Mouse (Mus musculus) midbrain, embryonic 14.5 days (tissue): ENCODE measurements around the gene Slc25a10. TPM values are rescaled to one million over a fixed set of nuclear protein-coding genes. Genes with fewer than 3 reads are reported as not detected.

Experiments
- ATAC-seq: fragments of 200-750 bp; cut with Nextera tagmentation; 2 replicates; pipeline ENCODE4 v1.8.0; 2017; ENCODE audit warnings: moderate number of reproducible peaks, moderate library complexity; ENCODE audit not compliant: low FRiP score, low TSS enrichment
- DNase-seq: peaks from one replicate; pipeline ENCODE4 v3.0.0-alpha.2; 2015
- H3K27ac ChIP-seq: fragments of 300-500 bp; sonication (generic); replicated peaks from 2 replicates; pipeline ENCODE4 v1.5.1; 2014; ENCODE audit warnings: mild to moderate bottlenecking, low read depth, low read length, moderate library complexity
- H3K27me3 ChIP-seq: fragments of 300-500 bp; sonication (generic); 2 replicates; pipeline ENCODE4 v1.6.1; 2014; ENCODE audit warnings: low read length, control low read depth, mixed read lengths; ENCODE audit not compliant: control insufficient read depth, insufficient read depth
- H3K36me3 ChIP-seq: fragments of 300-500 bp; sonication (generic); 2 replicates; pipeline ENCODE4 v1.6.1; 2014; ENCODE audit warnings: low read length, control low read depth; ENCODE audit not compliant: control insufficient read depth, insufficient read depth
- H3K4me1 ChIP-seq: fragments of 300-500 bp; sonication (generic); 2 replicates; pipeline ENCODE4 v1.6.1; 2014; ENCODE audit warnings: mild to moderate bottlenecking, antibody characterized with exemption, low read length, control low read depth; ENCODE audit not compliant: control insufficient read depth, insufficient read depth
- H3K4me2 ChIP-seq: fragments of 300-500 bp; sonication (generic); 2 replicates; pipeline ENCODE4 v1.6.1; 2014; ENCODE audit warnings: mild to moderate bottlenecking, low read length, moderate library complexity
- H3K4me3 ChIP-seq: fragments of 300-500 bp; sonication (generic); replicated peaks from 2 replicates; pipeline ENCODE4 v1.5.1; 2014; ENCODE audit warnings: low read depth, low read length
- H3K9ac ChIP-seq: fragments of 300-500 bp; sonication (generic); replicated peaks from 2 replicates; pipeline ENCODE4 v1.6.1; 2014; ENCODE audit warnings: mild to moderate bottlenecking, low read length, moderate library complexity
- H3K9me3 ChIP-seq: fragments of 300-500 bp; sonication (generic); 2 replicates; pipeline ENCODE4 v1.6.1; 2016; ENCODE audit warnings: low read length, control low read depth, mixed read lengths; ENCODE audit not compliant: control insufficient read depth
- WGBS: fragments of 180-500 bp; shearing (Covaris S2); extraction: QIAGEN DNeasy Blood & Tissue Kit; methylation state at CpG from one replicate; pipeline ENCODE4 v1.1.7; 2014; 5-methylcytosine and 5-hydroxymethylcytosine counted together
- polyA plus RNA-seq: library from polyadenylated mRNA; unstranded; fragments of >200 nt; fragmentation: Nextera tagmentation; extraction: Ambion mirVana; gene quantifications from 2 replicates; pipeline ENCODE4 v1.2.1, GENCODE M21; 2014

Slc25a10 gene
- polyA plus RNA-seq, 1 experiment from 2014 or later, result 28.4 TPM

- Histone ChIP-seq H3K9me3 (no peaks in the 10 kb centered on the region), H3K4me3 (no peak overlapping the region), H3K9ac (no peak overlapping the region), H3K4me2 (no peak overlapping the region), H3K4me1 (no peaks in the 10 kb centered on the region), H3K27me3 (no peaks in the 10 kb centered on the region), H3K27ac (no peak overlapping the region), H3K36me3 (no peaks in the 10 kb centered on the region)
- DNase-seq (no peak), ATAC-seq (no peak)
- WGBS, result 88% methylated on average over 8 of the region's 8 CpGs
Measured at GRCm38 (mm10) chr11:120522581-120522980, 30.9 kb downstream of the Slc25a10 start.

- Histone ChIP-seq H3K4me1 (0 out of 2 replicates have a peak, but pooled peaks cover 4% of the 10 kb centered on the region), H3K4me3 (no peak overlapping the region), H3K9ac (no peak overlapping the region), H3K27me3 (peaks cover 27% of the 10 kb centered on the region), H3K27ac (no peak overlapping the region), H3K4me2 (no peak overlapping the region), H3K9me3 (no peaks in the 10 kb centered on the region), H3K36me3 (no peaks in the 10 kb centered on the region)
- ATAC-seq, result no peak
- 74% methylated on average over 2 of the region's 2 CpGs for WGBS
- DNase-seq, result no peak
Measured at GRCm38 (mm10) chr11:120525959-120526358, 34.3 kb downstream of the Slc25a10 start.

GRCm38 (mm10) chr11:120527690-120528354 lies 36.2 kb downstream of the Slc25a10 start:
- Histone ChIP-seq H3K9me3 (no peaks in the 10 kb centered on the region), H3K9ac (no peak overlapping the region), H3K4me2 (no peak overlapping the region), H3K27ac (no peak overlapping the region), H3K4me3 (no peak overlapping the region), H3K36me3 (no peaks in the 10 kb centered on the region), H3K27me3 (peaks cover 45% of the 10 kb centered on the region), H3K4me1 (0 out of 2 replicates have a peak, but pooled peaks cover 4% of the 10 kb centered on the region)
- DNase-seq, result no peak
- ATAC-seq, result no peak
- WGBS, result 83% methylated on average over 9 of the region's 9 CpGs

- no peak for ATAC-seq
- H3K4me1 ChIP-seq, result 0 out of 2 replicates have a peak, but pooled peaks cover 4% of the 10 kb centered on the region
- H3K9me3 ChIP-seq, result no peaks in the 10 kb centered on the region
- peaks cover 47% of the 10 kb centered on the region for H3K27me3 ChIP-seq
- DNase-seq, result no peak
- H3K27ac ChIP-seq, result no peak overlapping the region
- no peak overlapping the region for H3K4me2 ChIP-seq
- H3K9ac ChIP-seq, result no peak overlapping the region
- WGBS, result 52% methylated on average over 4 of the region's 4 CpGs
- H3K4me3 ChIP-seq, result no peak overlapping the region
- H3K36me3 ChIP-seq, result no peaks in the 10 kb centered on the region
Measured at GRCm38 (mm10) chr11:120528903-120529302, 37.3 kb downstream of the Slc25a10 start.

GRCm38 (mm10) chr11:120530085-120530964 lies 38.7 kb downstream of the Slc25a10 start, which contains the start of gene Gcgr:
Gene Gcgr (plus strand): TSS chr11:120530699.
- WGBS, result 10% methylated on average over 46 of the region's 62 CpGs
- Histone ChIP-seq H3K36me3 (no peaks in the 10 kb centered on the region), H3K4me3 (peak within 1 kb of the TSS; percentile 23; the same call in 1 of the 2 replicates), H3K27me3 (peaks cover 47% of the 10 kb centered on the region), H3K4me2 (peak within 1 kb of the TSS; percentile 52), H3K27ac (no peak within 1 kb of the TSS), H3K4me1 (0 out of 2 replicates have a peak, but pooled peaks cover 4% of the 10 kb centered on the region), H3K9ac (peak within 1 kb of the TSS; percentile 16; the same call in 1 of the 2 replicates), H3K9me3 (no peaks in the 10 kb centered on the region)
- ATAC-seq (no peak), DNase-seq (peak; percentile 31)

- H3K27ac ChIP-seq, result no peak overlapping the region
- no peak for DNase-seq
- peaks cover 47% of the 10 kb centered on the region for H3K27me3 ChIP-seq
- H3K9ac ChIP-seq, result no peak overlapping the region
- H3K4me2 ChIP-seq, result no peak overlapping the region
- no peak for ATAC-seq
- H3K4me3 ChIP-seq, result no peak overlapping the region
- WGBS, result 31% methylated on average over 9 of the region's 9 CpGs
- no peaks in the 10 kb centered on the region for H3K36me3 ChIP-seq
- H3K4me1 ChIP-seq, result 0 out of 2 replicates have a peak, but pooled peaks cover 4% of the 10 kb centered on the region
- no peaks in the 10 kb centered on the region for H3K9me3 ChIP-seq
Measured at GRCm38 (mm10) chr11:120531646-120532045, 40.0 kb downstream of the Slc25a10 start.

- WGBS, result 82% methylated on average over 8 of the region's 8 CpGs
- peaks cover 38% of the 10 kb centered on the region for H3K27me3 ChIP-seq
- H3K9me3 ChIP-seq, result no peaks in the 10 kb centered on the region
Measured at GRCm38 (mm10) chr11:120534093-120534492, 42.5 kb downstream of the Slc25a10 start.

GRCm38 (mm10) chr11:120535145-120535544 lies 43.5 kb downstream of the Slc25a10 start:
- Histone ChIP-seq H3K4me3 (no peak overlapping the region), H3K9me3 (no peaks in the 10 kb centered on the region), H3K27me3 (peaks cover 28% of the 10 kb centered on the region), H3K27ac (no peak overlapping the region), H3K4me2 (no peak overlapping the region), H3K4me1 (peaks cover 15% of the 10 kb centered on the region), H3K9ac (no peak overlapping the region), H3K36me3 (no peaks in the 10 kb centered on the region)
- WGBS, result 78% methylated on average over 3 of the region's 3 CpGs
- no peak for ATAC-seq
- DNase-seq, result no peak

More at GRCm38 (mm10) chr11:120534093-120534492, 42.5 kb downstream of the Slc25a10 start:
- DNase-seq, result no peak
- Histone ChIP-seq H3K36me3 (no peaks in the 10 kb centered on the region), H3K27ac (no peak overlapping the region), H3K4me2 (no peak overlapping the region), H3K4me1 (peaks cover 7% of the 10 kb centered on the region), H3K9ac (no peak overlapping the region), H3K4me3 (no peak overlapping the region)
- ATAC-seq, result no peak
